Mouse (Mus musculus) embryo, embryonic 10 days (tissue): ENCODE measurements around the gene Tsfm.
A peak's percentile ranks its signal among the peaks of the same experiment; 100 is the strongest.

Source experiments
- DNase-seq: peaks from one replicate; pipeline ENCODE4 v3.0.0-alpha.2; 2015; ENCODE audit warnings: low spot score

Tsfm gene

DNA sequence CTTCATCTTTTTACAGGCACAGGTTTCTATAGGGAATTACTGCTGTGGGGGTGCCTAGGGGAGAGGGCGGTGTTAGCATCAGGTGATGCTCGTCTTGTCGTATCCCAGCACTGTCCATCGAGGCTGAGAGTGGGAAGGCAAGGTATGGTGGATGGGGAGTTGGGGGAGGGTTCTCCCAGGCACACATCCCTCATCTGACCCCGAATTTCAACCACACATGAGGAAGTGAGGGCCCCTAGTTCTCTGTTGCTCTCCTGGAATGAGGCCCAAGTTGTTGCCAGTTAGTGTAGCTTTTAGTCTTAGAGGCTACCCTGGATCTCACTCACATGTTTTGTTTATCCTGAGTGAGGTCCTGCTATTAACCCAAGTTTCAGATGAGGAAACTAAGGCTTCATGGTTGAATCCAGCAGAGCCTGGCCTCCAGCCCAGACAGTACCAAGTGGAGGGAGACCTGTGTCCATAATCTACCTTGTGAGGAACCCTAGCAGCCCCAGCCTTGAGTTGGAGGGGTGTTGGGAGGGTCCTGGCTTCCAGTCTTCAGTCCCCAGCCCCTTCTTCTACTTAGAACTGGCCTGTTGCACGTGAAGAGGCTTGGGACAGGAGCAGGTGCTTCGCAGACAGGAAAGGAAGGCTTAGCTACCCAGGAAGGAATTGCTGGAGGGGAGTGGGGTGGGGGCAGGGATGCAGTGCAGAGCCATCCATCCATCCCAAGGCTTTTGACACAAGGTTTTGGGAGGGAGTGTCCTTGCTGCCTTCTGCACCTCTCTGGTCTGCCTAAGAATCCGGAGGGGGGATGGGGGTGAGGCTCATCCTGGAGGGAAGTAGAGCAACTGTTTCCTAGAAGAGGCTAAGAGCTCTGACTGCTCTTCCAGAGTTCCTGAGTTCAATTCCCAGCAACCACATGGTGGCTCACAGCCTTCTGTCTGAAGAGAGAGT is 43.2 kb downstream of the Tsfm start:
- no peak for DNase-seq

DNA sequence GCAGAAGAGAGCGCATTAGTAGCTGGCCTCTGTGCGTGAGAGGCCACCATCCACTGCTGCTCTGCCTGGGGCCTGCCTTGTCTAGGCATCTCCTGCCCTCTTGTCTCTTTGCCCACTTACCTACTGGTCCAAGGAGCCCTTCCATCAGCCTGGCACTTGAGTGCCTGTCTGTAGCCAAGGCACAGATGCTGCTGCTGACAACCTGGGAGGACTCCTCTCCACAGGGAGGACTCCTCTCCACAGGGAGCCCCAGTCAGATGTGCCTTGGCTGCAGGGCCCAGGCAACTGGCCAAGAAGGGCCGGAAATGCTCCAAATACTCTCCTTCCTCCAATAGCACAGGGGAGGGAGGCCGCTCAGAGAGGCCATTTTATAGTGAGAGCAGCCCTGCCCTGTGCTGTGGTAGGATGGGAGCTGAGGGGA is 44.1 kb downstream of the Tsfm start:
- peak; percentile 44 for DNase-seq

- no peak for DNase-seq
Measured at GRCm38 (mm10) chr10:126985579-126985978, 45.1 kb downstream of the Tsfm start.

- DNase-seq, result no peak
Measured at GRCm38 (mm10) chr10:126985127-126985526, 45.5 kb downstream of the Tsfm start.

DNA sequence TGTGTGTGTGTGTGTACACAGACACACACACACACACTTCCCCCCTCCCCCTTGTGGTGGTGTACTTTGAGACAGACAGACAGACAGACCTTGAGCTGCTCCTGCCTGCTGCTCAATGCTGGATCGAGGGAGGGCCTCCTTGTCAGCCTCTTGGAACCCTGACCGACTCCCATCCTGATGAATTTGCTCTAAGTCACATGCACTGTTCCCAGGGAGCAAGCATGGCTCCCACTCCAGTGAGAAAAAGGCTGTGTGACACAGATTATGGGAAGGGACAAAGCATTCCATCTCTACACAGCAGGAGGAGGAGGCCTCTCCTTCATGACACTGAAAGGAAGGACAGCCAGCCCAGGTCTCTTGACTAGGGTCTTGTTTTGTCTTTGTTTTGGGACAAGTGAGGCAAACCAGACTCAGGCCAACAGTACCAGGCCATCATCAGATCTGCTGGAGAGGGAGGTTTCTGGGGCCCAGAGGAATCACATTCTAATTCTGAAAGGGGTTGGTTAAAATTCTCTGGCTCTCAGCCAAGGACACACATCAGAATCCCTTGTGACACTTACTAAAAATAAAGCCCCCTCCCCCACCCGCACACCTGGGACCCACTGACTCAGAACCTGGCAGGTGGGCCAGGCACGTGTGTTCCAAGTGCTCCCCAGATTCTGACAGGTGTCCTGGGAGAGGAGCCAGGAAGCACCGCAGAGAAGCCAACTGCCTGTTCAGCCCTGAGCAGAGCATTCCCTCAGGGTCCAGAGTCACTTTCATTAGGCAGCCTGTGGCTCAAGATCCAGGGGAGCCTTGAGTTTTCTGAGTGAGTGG is 46.2 kb downstream of the Tsfm start:
- no peak for DNase-seq

GRCm38 (mm10) chr10:126983193-126983725 is 47.4 kb downstream of the Tsfm start:
- no peak for DNase-seq

- no peak for DNase-seq
Measured at GRCm38 (mm10) chr10:126981746-126982145, 48.9 kb downstream of the Tsfm start.

GRCm38 (mm10) chr10:126980933-126981530 is 49.6 kb downstream of the Tsfm start:
- peak; percentile 50 for DNase-seq

DNA sequence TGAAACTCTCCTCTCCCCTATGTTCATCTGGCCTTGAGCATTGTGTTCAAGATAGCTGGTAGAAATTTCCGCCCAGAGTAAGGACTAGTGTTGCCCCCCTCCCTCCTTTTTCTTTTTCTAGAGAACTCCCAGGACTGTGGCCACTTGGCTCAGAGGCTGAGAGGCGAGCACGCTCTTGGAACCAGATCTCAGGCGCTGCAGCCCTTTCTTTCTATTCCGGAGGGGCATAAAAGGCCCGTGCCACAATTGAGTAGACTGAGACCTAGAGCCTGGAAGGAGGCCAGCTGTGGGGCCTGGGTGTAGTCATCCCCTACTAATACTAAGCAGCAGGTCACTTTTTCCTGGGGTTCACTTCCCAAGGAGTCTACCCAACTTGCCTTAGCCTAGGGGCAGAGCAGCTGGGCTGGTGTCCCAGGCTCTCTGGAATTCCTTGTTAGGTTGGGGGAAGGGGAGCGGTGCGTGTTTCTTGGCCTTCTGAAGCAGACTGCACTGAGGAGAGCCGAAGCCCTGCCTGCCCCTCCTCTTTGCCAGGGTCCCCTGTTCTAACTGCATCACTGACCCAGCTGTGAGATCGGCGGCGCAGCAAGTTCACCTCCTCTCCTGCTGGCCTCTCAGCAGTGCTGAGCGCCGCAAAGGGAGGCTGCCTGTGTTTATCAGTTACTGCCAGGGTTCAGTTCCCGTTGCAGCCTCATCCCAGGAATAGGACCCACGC is 50.3 kb downstream of the Tsfm start:
- DNase-seq, result peak; percentile 69

DNA sequence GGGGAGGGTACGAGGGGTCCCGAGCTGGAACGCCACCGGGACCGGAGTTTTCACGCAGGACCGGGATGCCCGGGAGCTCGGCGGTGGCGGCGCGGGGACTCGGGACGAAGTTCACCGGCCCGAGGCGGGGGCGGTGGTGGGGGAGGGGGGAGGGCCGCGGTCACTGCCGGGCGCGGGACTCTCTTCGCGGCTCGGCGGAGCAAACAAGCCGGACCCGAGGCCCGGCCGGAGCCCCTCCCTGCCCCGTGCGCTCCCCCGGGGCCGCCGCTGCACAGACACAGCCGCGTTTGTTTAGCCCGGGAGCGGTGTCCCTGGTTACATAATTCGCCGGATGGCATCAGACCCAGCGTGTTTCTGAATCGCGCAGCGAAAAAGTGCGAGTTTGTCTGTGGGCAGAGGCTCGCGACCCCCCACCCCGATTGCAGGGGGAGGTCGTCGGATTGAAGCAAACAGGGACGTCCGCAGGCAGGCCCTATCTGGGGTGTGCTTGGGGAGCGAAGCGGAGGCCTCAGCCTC is 50.9 kb downstream of the Tsfm start:
- DNase-seq, result peak; percentile 55

DNA sequence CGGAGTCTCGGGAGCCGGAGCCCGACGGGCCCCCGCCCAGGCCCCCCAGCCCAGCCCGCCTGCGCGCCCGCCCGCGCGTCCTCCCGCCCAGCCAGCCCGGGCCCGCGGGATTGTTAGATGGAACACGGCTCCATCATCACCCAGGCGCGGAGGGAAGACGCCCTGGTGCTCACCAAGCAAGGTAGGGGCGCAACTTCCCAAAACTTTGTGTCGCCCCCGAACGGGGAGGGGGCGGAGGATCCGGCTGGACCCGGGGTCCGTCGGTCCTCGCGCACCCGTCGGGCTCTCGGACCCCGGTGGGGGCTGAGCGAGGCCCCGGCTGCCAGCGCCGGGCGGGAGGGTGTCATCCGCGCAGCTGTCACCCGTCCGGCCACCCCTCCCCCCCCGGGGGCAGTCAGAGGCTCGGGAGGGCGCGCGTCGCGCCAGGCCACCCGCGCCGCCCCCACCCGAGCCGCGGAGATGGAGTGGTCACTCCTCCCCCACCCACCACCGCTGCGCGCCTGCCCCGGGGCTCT is 51.5 kb downstream of the Tsfm start:
- no peak for DNase-seq

- peak; percentile 100 for DNase-seq
Measured at GRCm38 (mm10) chr10:126978277-126978994, 52.2 kb downstream of the Tsfm start, which contains the start of gene Ctdsp2. Ctdsp2 (plus strand) TSS chr10:126978717.

- no peak for DNase-seq
Measured at GRCm38 (mm10) chr10:126977076-126977475, 53.6 kb downstream of the Tsfm start.

DNA sequence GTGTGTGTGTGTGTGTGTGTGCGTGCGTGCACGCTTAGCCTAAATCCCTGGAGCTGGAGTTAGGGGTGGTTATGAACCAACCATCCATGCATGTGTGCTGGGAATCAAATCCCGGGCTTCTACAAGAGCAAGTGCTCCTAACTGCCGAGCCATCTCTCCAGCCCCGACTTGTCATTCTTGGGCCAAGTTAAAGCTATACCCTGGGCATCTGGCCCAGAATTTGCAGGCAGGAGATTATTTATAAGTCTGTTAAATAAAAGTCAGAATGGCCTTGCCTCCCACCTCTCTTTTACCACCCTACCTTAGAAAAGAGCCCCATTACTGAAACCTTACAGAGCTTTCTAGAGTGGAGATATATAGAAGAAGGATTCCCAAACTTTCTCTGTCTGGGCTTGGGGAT is 54.9 kb downstream of the Tsfm start:
- no peak for DNase-seq

DNA sequence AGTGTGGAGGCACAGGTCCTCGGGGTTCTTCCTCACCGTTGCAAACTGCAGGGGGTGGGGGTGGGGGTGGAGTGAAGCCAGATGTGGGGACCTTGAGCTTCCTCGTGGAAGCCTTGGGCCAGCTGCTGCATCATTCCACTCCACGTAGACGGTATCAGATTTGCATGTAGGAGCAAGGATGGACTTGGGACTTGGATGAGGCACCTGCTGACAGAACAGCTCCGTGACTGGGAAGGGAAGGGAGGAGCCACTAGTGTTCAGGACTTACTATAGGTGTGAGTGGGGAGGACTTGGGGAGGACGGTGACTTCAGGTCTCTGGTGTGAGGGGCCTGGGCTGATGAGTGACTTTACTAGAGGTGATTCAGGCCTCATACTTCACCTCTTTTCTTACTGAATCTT is 57.7 kb downstream of the Tsfm start:
- DNase-seq, result no peak

- DNase-seq, result peak; percentile 95
Measured at GRCm38 (mm10) chr10:126972051-126972725, 58.5 kb downstream of the Tsfm start.

DNA sequence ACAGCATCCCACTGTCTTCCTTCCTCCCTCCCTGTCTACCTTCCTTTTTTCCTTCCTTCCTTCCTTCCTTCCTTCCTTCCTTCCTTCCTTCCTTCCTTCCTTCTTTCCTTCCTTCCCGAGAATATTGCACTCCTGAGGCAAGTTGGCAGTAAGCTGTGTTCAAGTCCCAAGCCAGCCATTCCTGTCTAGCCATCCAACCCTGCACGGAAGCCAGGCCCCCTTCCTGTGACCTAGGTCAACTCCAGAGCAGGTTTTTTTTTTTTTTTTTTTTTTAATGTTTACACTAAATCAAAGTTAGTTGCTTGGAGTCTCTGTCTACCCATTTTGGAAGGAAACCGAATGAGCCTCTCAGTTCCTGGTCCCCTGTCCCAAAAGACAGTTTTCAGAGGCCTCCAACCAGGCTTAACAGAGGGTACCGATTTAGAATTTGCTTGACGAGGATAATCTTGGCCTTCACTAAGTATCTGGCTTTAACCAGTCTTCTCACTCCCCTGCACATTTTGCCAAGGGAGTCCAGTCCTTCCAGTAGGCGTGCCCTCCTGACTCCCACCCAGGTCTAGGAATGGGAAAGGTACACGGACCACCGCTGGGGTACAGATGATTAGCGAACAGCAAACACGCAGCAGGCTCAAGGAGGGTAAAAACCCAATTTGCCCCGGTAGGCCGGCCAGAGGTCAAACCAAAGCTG is 59.1 kb downstream of the Tsfm start:
- peak; percentile 57 for DNase-seq

DNA sequence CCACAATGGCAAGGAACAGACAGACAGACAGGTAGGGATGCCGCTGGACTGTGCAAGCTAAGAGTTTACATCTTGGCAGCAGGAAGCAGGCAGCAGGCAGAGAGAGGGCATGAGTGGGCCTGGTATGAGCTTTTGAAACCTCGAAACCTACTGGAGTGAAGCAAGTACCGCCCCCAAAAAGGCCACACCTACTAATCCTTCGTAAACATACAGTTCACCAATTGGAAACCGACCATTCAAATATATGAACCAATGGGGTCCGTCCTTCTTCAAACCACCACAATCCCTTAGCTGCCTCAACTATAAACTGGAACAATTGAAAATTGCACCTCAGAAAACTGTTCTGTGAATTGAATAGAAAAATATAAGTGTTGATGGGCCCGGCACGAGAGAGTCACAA is 66.8 kb downstream of the Tsfm start:
- no peak for DNase-seq

- DNase-seq, result no peak
Measured at GRCm38 (mm10) chr10:126962966-126963330, 67.7 kb downstream of the Tsfm start.
